Mouse (Mus musculus) hindbrain, embryonic 16.5 days (tissue): ENCODE measurements at regions not wholly inside any gene's neighbourhood (a gene's known extent, or its start where the extent isn't known, plus 50 kb on each side); places are given as distances from the start of the nearest gene placed in this dataset.

ENCODE experiments used
- ATAC-seq: fragments of 200-750 bp; cut with Nextera tagmentation; 2 replicates; pipeline ENCODE4 v1.8.0; 2017; ENCODE audit warnings: moderate TSS enrichment, moderate library complexity
- H3K27ac ChIP-seq: fragments of 300-500 bp; sonication (generic); 2 replicates; pipeline ENCODE4 v1.5.1; 2014; ENCODE audit warnings: low read depth, mild to moderate bottlenecking, control low read depth, low read length, moderate library complexity
- H3K27me3 ChIP-seq: fragments of 300-500 bp; sonication (generic); replicated peaks from 2 replicates; pipeline ENCODE4 v1.6.1; 2014; ENCODE audit warnings: low read length; ENCODE audit not compliant: control insufficient read depth, insufficient read depth
- H3K36me3 ChIP-seq: fragments of 300-500 bp; sonication (generic); 2 replicates; pipeline ENCODE4 v1.6.1; 2014; ENCODE audit warnings: mild to moderate bottlenecking, low read length, moderate library complexity, mixed read lengths; ENCODE audit not compliant: control insufficient read depth, insufficient read depth
- H3K4me1 ChIP-seq: fragments of 300-500 bp; sonication (generic); 2 replicates; pipeline ENCODE4 v1.6.1; 2014; ENCODE audit warnings: low read depth, low read length; ENCODE audit not compliant: control insufficient read depth, insufficient read depth
- H3K4me2 ChIP-seq: fragments of 300-500 bp; sonication (generic); 2 replicates; pipeline ENCODE4 v1.6.1; 2014; ENCODE audit warnings: mild to moderate bottlenecking, low read length, control low read depth, moderate library complexity
- H3K4me3 ChIP-seq: fragments of 300-500 bp; sonication (generic); 2 replicates; pipeline ENCODE4 v1.5.1; 2014; ENCODE audit warnings: mild to moderate bottlenecking, low read length, control low read depth, moderate library complexity
- H3K9ac ChIP-seq: fragments of 300-500 bp; sonication (generic); 2 replicates; pipeline ENCODE4 v1.6.1; 2014; ENCODE audit warnings: low read depth, mild to moderate bottlenecking, control low read depth, low read length, moderate library complexity
- H3K9me3 ChIP-seq: fragments of 300-500 bp; sonication (generic); 2 replicates; pipeline ENCODE4 v1.6.1; 2014; ENCODE audit warnings: mild to moderate bottlenecking, low read length, moderate library complexity; ENCODE audit not compliant: control insufficient read depth
- WGBS: fragments of 180-500 bp; shearing (Covaris S2); extraction: QIAGEN DNeasy Blood & Tissue Kit; methylation state at CpG from one replicate; pipeline ENCODE4 v1.1.7; 2014; 5-methylcytosine and 5-hydroxymethylcytosine counted together

GRCm38 (mm10) chr4:11903861-11904260 lies 77.2 kb downstream of the Gm10604 start:
- no peak overlapping the region for H3K4me3 ChIP-seq
- WGBS = 100% methylated on average over 1 of the region's 1 CpGs
- no peak overlapping the region for H3K27ac ChIP-seq
- no peaks in the 10 kb centered on the region for H3K36me3 ChIP-seq
- H3K9me3 ChIP-seq = no peaks in the 10 kb centered on the region
- no peak overlapping the region for H3K9ac ChIP-seq
- no peaks in the 10 kb centered on the region for H3K27me3 ChIP-seq
- peaks cover 2% of the 10 kb centered on the region; the same call in 1 of the 2 replicates for H3K4me1 ChIP-seq
- no peak overlapping the region for H3K4me2 ChIP-seq
- no peak for ATAC-seq

GRCm38 (mm10) chr4:11903401-11903800 lies 77.7 kb downstream of the Gm10604 start:
- no peak overlapping the region for H3K4me3 ChIP-seq
- ATAC-seq = no peak
- 88% methylated on average over 5 of the region's 5 CpGs for WGBS
- no peaks in the 10 kb centered on the region for H3K27me3 ChIP-seq
- no peaks in the 10 kb centered on the region for H3K9me3 ChIP-seq
- no peak overlapping the region for H3K27ac ChIP-seq
- H3K4me2 ChIP-seq = no peak overlapping the region
- no peaks in the 10 kb centered on the region for H3K36me3 ChIP-seq
- peaks cover 2% of the 10 kb centered on the region; the same call in 1 of the 2 replicates for H3K4me1 ChIP-seq
- H3K9ac ChIP-seq = no peak overlapping the region

DNA sequence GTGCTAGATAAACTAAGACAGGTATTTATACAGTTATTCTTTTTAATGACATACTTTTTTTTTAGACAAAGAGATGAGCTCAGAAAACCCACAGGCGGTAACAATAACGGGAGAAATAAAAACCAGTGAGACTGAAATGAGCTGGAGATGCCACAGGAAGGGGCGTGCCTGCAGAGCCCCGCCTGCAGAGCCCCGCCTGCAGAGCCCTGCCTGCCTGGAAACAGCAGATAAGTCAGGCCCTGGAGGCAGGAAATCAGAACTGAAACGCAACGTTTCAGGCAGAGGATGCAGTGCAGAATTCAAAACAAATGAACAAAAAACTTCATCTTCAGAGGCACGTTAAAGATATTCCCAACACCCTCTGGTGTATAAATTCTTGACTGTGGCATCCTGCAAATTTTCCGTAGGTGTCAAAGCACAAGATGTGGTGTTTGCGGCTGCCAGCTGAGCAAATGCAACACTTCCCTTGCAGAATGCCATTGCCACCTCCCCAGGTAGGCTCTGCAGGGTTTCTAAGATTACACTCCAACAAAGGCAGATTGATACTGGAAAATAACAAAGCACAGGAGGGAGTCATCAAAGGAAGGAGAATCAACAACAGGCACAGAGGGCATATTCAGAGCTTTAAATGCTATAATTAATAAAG lies 81.0 kb downstream of the Gm10604 start:
- 15% methylated on average over 10 of the region's 10 CpGs for WGBS
- Histone ChIP-seq H3K9me3 (no peaks in the 10 kb centered on the region), H3K4me2 (peak overlapping the region; percentile 35), H3K36me3 (no peaks in the 10 kb centered on the region), H3K27ac (peak overlapping the region; percentile 17; the same call in 1 of the 2 replicates), H3K4me1 (peaks cover 2% of the 10 kb centered on the region; the same call in 1 of the 2 replicates), H3K4me3 (no peak overlapping the region), H3K27me3 (no peaks in the 10 kb centered on the region), H3K9ac (peak overlapping the region; percentile 31)
- peak; percentile 69 for ATAC-seq

GRCm38 (mm10) chr4:11897231-11897630 lies 83.8 kb downstream of the Gm10604 start:
- ATAC-seq = no peak
- no peak overlapping the region for H3K4me3 ChIP-seq
- no peak overlapping the region for H3K9ac ChIP-seq
- no peak overlapping the region for H3K4me2 ChIP-seq
- no peaks in the 10 kb centered on the region for H3K9me3 ChIP-seq
- H3K36me3 ChIP-seq = no peaks in the 10 kb centered on the region
- H3K27me3 ChIP-seq = no peaks in the 10 kb centered on the region
- peaks cover 2% of the 10 kb centered on the region; the same call in 1 of the 2 replicates for H3K4me1 ChIP-seq
- no peak overlapping the region for H3K27ac ChIP-seq

- Histone ChIP-seq H3K27me3 (no peaks in the 10 kb centered on the region), H3K9ac (no peak overlapping the region), H3K4me2 (no peak overlapping the region), H3K27ac (no peak overlapping the region), H3K9me3 (no peaks in the 10 kb centered on the region), H3K36me3 (no peaks in the 10 kb centered on the region), H3K4me1 (peaks cover 2% of the 10 kb centered on the region; the same call in 1 of the 2 replicates), H3K4me3 (no peak overlapping the region)
- ATAC-seq = no peak
- 84% methylated on average over 6 of the region's 6 CpGs for WGBS
Observed at GRCm38 (mm10) chr4:11895857-11896825, 84.9 kb downstream of the Gm10604 start.

DNA sequence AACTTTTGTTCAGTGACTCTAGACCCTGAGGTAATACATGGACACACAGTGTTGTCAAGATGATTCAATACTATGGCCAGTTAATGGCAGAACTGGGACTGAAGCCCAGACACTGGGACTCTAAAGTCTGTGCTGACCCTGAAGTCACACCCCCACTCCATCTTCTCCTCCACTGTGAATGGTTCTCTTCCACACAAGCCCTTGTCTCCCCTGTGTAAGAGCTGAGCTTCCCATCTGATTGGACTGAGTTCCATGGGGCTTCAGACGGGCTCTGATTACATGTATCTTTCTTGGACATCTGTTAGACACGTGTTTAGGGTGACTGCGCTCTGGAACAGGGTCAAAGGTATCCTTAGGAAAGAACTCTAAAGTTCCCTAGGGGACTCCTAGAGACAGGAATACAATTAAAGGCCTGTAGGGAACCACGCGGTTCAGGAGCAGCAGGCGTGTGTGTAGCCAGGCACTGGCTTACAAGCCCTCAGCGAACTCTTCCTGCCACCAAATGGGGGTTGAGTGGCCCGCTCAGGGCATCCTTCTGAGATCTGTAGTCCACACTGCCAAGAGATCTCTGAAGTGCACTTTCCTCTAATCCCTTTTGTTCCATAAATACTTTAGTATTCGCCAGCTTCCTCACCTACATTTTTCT lies 87.4 kb downstream of the Gm10604 start:
- peak; percentile 56; the same call in 1 of the 2 replicates for ATAC-seq
- Histone ChIP-seq H3K36me3 (no peaks in the 10 kb centered on the region), H3K4me1 (peaks cover 3% of the 10 kb centered on the region; the same call in 1 of the 2 replicates), H3K9me3 (no peaks in the 10 kb centered on the region), H3K27me3 (no peaks in the 10 kb centered on the region), H3K4me2 (no peak overlapping the region), H3K9ac (no peak overlapping the region), H3K4me3 (no peak overlapping the region), H3K27ac (no peak overlapping the region)
- 64% methylated on average over 9 of the region's 9 CpGs for WGBS

- H3K27ac ChIP-seq = no peak overlapping the region
- no peak overlapping the region for H3K4me3 ChIP-seq
- H3K4me1 ChIP-seq = peaks cover 3% of the 10 kb centered on the region; the same call in 1 of the 2 replicates
- no peaks in the 10 kb centered on the region for H3K9me3 ChIP-seq
- H3K36me3 ChIP-seq = no peaks in the 10 kb centered on the region
- WGBS = 54% methylated on average over 6 of the region's 6 CpGs
- peak; percentile 53 for ATAC-seq
- H3K9ac ChIP-seq = no peak overlapping the region
- H3K27me3 ChIP-seq = no peaks in the 10 kb centered on the region
- H3K4me2 ChIP-seq = no peak overlapping the region
Observed at GRCm38 (mm10) chr4:11889039-11889600, 91.9 kb downstream of the Gm10604 start.

- Histone ChIP-seq H3K4me3 (no peak overlapping the region), H3K27me3 (no peaks in the 10 kb centered on the region), H3K9ac (no peak overlapping the region), H3K4me2 (no peak overlapping the region), H3K4me1 (peaks cover 3% of the 10 kb centered on the region; the same call in 1 of the 2 replicates), H3K9me3 (no peaks in the 10 kb centered on the region), H3K27ac (no peak overlapping the region), H3K36me3 (no peaks in the 10 kb centered on the region)
- ATAC-seq = peak; percentile 72; the same call in 1 of the 2 replicates
- whole genome bisulfite sequencing = 3% methylated on average over 1 of the region's 1 CpGs
Observed at GRCm38 (mm10) chr4:11887377-11887776, 93.7 kb downstream of the Gm10604 start.
